Mouse (Mus musculus): ENCODE measurements around the gene Urah.
A peak's percentile ranks its signal among the peaks of the same experiment; 100 is the strongest.

Urah gene

DNA sequence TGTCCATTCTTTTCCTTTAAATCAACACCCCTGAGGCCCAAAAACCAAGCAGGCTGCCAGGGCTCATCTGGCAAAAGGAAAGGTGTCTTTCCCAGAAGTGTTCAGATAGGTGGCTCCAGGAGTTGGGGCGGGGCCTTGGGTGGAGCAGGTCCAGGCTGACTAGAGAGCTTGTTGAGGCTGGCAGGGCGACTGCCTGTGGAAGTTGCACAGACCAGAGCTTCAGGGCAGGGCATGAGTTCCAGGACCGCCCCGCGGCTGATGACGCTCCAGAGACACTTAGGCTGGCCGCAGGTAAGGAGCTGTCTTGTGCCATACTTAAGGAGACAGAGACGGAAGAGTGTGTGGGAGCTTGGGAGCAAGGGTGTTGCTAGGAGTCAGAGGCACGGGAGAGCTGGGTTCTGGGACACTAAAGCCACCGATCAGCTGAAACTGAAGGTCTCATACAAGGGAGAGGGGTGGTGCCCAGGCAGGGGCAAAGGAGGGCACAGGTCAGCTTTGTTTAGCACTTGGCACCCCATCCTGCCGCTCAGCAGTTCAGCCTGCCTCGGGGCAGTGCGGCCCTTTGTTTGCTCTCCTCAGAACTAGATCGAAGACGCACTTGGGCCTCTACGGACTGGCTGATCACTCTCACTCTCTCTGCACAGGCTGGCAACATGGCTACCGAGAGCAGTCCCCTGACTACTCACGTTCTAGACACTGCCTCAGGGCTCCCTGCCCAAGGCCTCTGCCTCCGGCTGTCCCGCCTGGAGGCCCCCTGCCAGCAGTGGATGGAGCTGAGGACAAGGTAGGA is at the start of gene Urah:
Gene Urah (plus strand): TSS at position 51 of the 790 bp plus-strand sequence.
- no peak for DNase-seq (ENCODE audit: low spot score)

DNA sequence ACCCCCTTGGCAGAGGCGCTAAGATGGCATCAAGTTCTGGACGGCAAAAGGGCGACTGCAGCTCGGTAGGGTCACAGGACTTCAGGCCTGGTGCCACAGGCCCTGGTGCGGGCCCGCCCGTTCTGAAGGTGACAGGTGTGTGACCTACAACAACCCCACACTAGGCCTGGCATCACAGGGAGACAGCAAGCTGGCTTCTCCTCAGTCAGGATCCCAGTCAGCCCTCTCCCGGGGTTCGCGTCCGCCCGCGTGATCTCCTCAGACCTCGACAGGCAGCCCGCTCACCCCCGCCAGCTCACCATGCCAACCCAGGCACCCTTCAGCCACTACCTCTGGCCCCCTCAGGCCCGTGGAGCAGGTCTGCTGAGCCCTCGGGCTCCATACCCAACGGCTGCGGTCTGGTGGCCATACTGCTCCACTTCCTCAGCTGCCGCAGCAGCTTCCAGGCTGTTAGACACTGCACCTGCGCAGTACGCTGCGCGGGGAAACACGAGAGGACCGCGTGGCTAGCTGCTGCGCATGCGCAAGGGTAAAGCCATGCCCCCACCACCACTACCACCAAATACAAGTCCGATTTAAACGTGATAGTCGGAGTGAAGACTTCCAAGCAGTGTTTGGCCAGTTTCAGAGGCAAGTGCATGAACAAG is 47.3 kb upstream of the Urah start, which contains the start of gene Syce1:
Gene Syce1 (minus strand): TSS at position 447 of the 647 bp plus-strand sequence.
- DNase-seq (ENCODE audit: low spot score), result no peak

DNA sequence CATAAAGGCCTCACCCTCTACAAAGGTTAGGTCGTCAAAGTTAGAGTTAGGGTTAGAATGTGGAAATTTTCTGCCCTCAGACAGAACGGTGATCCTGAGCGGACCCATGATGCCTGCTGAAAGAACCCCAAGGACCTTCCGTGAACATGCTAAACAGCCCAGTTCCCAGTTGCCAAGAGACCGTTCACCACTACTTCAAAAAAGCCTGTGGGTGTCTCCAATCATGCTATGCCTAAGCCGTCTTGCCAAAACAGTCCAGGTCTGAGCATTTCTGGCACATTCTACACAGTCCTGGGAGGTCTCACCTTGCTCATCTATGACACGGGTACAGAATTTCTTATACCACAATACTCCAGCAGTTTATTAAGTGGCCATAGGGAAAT is 46.8 kb upstream of the Urah start:
- no peak for DNase-seq (ENCODE audit: low spot score)

DNA sequence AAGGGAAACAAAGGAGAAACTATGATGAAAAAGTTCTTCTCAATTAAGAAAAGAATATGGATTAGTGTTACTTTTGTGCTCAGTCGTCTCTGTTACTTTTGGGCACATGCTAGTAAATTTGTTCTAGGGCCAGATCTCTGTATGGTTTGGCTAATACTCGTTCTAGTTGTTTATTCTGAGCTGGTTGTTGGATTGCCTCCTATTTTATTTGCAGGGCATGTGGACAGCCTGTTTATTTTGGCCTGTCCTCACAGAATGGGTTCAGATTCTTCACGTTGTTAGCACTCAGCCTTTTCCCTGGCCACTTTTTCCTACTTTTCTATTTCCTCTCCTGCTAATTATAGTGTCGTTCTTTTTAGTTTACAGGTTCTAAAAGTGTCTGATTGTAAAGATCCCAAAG is 41.3 kb upstream of the Urah start:
- DNase-seq (ENCODE audit: low spot score), result no peak

DNA sequence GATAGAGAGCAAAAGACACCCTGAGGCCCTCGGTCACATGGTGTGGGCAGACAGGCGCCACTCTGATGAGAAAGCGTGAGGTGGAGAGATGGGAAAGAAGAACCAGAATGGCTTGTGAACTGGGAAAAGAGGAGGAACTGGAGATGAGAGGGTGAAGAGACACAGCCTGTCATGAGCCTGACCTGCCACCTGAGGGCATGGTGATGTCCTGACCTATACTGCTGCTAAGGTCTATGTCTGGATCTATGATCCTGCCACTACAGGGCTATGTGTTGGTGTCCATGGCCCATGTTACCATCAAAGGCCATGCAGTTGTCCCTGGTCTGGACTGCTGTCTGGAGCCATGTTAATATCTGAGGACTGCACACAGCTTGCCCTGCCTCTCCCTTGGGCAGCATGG is 37.2 kb upstream of the Urah start:
- DNase-seq (ENCODE audit: low spot score), result no peak

DNA sequence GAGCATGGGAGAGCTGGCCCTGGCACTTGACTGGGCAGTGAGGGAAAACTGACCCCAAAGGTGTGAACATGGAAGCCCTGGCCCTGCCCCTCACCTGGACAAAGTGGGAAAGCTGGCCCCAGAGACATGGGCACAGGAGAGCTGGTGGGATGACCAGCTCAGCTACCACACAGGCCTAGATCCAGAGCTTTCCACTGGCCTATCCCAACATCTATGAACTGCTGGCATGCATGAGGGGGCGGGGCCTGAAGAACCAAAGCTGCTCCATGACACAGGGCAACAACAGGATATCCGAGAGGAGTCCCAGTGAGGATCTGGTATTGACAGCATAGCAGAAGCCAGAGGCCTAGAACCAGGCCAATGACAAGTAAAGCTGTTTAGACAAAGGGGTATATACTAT is 36.6 kb upstream of the Urah start:
- no peak for DNase-seq (ENCODE audit: low spot score)

DNA sequence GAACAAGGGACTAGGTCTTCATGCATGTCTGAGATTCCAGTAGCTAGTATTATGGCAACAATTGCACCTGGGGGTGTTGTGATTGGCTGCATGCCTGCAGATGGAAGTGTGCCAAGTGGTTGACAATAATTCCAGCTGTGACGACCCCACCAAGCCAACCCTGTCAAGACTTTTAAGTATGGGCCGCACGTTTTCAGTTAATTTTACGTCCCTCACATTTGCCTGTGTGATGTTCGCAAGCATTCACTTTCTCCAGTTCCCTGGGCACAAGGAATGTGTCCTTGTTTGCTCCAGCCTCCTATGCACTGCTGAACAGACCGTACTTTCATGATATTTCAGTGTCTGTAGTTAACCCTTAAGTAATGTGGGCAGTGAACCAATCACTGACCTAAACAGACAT is 32.2 kb upstream of the Urah start:
- DNase-seq (ENCODE audit: low spot score), result no peak

DNA sequence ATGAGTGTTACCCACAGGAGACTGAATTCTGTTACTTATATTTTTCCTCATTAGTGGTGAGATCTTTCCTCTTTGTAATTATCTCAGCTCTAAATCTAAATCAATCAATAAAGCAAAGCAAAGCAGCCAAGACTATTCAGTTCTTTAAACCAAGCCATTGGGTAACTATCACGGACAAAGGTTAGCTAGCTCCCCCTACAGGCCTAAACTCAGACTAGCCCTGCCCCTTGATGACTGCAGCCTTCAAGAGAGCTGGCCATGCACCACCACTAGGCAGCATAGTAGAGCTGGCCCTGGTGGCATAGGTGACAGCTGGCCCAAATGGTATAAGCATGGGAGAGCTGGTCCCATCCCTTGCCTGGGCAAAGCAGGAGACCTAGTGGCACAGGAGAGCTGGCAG is 29.1 kb upstream of the Urah start:
- peak; percentile 37 for DNase-seq (ENCODE audit: low spot score)

DNA sequence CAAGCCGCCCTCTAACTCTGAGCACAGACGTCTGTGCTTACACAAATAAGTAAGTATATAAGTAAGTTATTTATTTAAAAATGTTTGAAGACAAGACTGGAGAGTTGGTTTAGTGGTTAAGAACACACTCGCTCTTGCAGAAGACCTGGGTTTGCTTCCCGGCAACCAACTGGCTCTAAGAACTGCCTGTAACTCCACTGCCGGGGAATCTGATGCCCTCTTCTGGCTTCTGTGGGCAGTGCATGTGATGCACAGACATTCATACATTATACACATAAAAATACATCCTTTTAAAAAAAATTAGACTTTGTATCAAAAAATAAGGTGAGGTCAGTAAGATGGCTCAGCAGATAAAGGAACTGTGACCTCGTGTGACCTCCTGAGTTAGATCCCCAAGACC is 24.3 kb upstream of the Urah start:
- DNase-seq (ENCODE audit: low spot score), result no peak

DNA sequence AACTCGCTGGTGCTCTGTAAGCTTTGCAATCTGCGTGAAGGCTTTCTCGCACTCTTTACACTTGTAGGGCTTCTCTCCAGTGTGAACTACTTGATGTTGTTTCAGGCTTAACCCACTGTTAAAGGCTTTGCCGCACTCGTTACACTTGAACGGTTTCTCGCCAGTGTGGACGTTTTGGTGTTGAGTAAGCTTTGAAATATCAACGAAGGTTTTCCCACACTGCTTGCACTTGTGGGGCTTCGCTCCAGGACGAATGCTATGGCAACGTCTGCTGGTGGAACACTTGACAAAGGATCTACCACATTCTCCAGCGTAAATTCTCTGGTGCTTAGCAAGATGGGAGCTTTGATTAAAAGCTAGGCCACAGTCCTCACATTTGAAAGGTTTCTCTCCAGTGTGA is 23.1 kb upstream of the Urah start:
- no peak for DNase-seq (ENCODE audit: low spot score)

DNA sequence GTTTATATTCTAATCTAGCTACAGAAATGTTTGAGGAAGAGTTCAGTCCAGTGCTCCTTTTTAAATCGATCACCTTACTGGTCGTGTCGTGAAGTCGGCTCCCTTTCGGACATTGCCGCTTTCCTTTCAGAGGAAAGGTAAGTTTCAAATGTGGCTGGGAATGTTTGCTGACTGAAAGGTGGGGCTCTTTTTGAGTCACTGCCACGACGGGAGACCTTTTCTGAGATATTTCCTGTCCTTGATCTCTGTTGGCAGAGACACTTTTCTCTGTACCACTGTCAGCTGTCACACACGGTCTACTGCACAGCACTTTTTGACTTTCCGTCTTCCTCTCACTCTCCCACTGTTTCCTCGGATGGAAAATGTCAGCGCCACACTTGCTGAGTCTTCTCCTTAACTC is 22.0 kb upstream of the Urah start:
- DNase-seq (ENCODE audit: low spot score), result no peak

DNA sequence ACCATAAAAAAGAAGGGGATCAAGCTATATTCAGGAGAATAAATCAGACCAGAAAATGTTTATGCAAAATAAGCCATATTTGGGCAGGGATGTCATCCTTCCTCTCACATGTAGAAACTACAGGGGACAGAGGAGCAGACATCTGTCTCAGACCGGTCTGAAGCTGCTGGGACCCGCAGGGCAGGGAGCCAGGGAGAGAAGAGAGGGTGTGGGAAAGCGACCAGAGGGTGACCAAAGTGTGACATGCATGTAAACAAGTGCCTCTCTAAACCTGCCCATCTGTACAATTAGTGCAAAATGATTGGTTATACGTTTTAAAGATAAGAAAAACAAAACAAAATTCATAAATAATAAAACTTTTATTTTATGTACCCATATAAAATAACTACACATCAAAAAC is 14.6 kb upstream of the Urah start:
- peak; percentile 22 for DNase-seq (ENCODE audit: low spot score)

DNA sequence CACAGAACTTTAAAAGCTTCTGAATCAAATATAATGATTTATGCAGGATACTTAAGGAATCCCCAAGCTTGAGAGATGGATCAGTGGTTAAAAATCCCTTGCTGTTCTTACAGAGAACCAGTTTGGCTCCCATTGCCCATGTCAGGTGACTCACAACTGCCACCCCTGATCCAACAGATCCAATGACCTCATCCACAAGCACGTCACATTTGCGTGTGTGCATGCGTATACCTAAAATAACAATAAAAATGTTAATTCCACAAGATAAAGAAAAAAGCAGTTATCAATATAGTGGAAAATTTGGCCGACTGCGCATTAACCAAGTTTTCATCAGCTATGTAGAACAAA is 13.5 kb upstream of the Urah start:
- DNase-seq (ENCODE audit: low spot score), result no peak

DNA sequence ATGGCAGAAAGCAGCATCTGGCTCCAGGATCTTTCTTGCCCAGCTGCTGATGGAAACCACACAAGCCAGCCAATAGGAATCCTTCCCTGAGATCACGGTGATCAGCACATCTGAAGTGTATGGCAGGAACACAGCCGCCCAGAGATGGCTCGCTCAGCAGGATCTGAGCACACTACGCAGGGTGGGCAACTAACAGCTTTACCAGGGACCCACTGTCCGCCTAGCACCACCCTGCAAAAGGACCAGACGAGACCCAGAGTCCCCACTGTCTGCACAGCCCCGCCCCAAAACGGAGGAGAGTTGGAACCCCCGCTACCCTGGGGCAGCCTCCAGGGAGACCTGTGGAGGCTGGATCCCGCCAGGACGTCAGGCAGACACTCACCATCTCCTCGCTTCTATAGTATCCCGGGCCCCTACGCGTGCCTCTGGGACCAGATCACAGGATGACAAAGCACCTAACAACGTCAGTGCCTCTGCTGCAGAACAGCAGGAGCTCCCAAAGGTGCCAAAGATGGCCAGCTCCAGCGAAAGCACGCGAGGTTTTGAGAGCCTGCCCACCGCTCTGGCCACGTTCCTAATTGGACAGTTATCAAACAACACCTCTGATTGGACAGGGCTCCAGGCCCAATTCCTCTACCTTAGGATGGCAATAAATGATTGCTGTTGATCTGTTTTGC is 13.0 kb upstream of the Urah start, which contains the start of gene Zfp941:
Gene Zfp941 (minus strand): TSS at position 526 of the 677 bp plus-strand sequence.
- DNase-seq (ENCODE audit: low spot score), result peak; percentile 95

DNA sequence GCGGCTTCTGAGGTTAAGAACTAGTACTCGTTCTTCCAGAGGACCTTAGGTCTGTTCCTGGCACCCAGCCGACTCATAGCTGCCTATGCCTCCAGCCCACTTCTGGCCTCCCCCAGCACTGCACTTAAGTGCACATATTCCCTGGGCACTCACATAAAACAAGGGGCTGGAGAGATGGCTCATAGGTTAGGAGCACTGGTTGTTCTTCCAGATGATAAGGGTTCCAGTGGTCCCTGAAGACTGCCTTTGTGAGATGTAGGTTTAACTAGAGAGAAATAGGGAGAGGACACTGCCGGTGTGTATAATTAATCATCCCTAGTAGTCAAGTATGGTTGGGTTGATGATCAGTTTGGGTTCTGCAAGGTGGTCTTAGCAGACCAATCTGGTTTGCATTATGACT is 12.1 kb upstream of the Urah start:
- no peak for DNase-seq (ENCODE audit: low spot score)

DNA sequence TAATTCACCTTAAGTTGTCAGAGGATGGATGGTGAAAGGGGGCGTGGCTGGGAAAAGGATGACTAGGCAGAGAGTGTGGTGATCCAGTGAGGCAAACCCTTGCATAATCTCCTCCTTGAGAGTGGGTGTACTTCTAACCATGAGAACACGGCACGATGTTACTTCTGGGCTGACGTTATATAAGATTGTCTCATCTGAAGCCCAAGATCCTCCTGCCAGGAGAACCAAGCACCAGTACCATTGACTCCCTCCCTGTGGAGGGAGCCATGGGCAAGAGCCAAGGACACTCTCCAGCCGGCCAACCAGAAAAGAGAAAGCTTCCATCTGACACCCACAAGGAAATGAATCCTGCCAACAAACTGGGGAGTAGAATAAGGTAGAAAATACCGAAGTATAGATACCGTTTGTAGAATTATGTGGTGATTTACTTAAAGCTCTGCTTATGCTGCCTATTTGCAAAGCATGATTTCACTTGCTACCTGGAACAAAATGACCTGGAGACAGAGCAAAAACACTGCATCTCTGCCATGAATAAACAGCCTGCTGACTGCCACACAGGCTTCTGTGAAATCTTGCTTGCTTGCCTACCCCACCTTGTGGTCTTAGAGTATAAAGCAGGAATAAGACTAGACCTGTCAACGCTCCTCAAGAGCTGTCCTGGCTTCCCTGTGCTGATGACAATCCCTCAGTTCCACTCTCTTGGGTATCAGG is 6.5 kb upstream of the Urah start:
- DNase-seq (ENCODE audit: low spot score), result peak; percentile 76

DNA sequence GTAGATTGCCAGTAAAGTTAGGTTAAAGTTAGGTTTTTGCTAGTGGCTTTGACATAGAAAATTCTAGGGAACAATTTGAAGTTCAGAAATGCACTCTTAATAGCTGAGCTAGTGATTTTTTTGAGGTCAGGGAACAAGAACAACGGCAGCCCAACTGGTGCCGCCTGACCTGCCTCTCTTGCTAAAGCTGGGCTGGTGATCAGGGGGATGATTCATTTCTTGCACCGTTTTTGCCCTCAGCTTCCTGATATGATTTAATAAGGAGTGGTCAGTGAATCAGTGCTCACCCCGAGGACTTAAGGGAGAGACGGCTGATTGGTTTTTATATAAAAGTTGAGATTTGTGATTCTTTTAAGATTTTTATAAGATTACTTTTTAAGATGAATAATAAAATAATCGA is 3.4 kb upstream of the Urah start:
- DNase-seq (ENCODE audit: low spot score), result no peak

DNA sequence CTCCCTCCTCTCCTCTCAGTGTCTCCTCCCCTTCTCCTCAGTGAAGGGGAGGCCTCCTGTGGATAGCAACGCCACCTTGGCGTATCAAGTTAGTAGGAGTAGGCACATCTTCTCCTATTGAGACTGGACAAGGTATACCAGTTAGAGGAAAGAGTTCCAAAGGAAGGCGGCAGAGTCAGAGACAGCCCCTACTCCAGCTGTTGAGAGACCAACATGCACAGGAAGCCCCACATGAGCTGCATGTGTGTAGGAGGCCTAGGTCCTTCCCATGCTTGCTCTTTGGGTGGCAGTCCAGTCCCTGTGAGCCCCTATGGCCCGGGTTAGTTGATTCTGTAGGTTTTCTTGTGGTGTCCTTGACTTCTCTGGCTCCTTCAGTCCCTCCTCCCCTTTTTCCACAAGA is 1.5 kb upstream of the Urah start:
- DNase-seq (ENCODE audit: low spot score), result no peak

DNA sequence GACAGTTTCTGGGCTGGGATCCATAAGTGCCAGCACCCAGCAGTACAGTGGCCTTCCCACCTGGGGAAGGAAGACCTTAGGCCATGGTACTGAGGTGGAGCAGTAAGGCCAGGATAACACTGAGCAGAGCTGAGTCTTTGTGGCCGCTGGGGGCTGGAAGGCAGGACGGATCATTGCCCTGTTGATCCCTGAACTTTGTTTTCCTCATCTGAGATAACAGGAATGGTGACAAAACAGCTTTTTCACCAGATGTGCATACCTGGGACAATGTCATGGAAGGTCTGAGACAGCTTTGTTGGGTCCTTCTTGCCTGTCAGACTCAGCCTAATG is 905 bp downstream of the Urah start:
- no peak for DNase-seq (ENCODE audit: low spot score)

DNA sequence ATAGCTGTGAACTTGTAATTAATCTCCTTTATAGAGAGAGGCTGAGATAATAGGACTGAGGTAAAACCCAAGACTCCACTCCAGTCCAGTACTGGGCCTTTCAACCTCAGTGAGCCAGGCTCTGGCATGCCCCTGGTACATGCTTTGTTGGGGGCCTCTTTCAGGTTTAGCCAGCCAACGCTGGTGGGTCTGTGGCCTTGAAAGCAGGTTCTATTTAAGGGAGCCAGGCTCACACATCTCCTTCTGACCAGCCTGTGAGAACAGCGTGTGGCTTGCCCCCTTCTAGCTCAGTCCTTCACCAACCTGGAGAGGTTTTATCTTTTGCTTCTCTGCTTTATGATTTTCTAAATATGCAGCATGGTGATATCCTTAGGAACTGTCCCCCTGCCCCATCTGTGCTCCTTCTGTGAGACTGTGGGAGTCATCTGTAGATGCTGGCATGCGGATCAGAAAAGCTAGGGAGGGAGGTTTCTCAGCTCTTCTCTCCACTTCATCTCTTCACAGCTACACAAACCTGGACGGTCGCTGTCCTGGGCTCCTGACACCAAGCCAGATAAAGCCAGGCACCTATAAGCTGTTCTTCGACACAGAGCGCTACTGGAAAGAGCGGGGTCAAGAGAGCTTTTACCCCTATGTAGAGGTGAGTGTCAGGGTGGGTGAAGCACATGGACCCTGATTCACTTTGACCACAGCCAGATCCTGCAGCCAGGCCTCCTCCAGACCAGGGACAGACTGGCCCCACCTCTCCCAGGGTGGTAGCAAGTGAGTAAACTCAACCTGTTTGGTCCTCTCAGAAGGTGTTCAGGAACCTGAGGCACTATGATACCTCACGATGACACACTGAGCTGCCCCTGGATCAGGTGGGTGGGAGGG is 1.7 kb downstream of the Urah start:
- no peak for DNase-seq (ENCODE audit: low spot score)

DNA sequence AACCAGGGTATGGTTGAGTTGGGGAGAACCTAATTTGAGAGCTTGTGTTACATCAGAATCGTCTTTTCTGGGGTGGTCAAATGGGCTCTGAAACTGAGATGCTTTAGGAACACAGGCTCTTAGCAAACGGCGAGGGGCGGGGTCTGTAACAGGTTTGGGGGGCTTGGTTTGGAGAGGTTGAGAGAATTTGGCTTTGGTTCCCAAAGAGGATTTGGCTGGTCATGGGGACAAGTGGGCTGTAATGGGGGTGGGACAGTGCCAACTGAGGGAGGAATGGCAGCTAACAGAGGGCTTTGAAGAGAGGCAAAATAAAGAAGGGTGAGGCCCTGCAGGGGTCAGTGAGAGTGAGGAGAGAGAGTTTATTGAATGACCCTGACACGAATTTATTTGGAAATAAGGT is 4.7 kb downstream of the Urah start:
- DNase-seq (ENCODE audit: low spot score), result no peak

All from MN1 (cell line).